Mouse (Mus musculus): ENCODE data around the gene Ubr1.

The Ubr1 gene

DNA sequence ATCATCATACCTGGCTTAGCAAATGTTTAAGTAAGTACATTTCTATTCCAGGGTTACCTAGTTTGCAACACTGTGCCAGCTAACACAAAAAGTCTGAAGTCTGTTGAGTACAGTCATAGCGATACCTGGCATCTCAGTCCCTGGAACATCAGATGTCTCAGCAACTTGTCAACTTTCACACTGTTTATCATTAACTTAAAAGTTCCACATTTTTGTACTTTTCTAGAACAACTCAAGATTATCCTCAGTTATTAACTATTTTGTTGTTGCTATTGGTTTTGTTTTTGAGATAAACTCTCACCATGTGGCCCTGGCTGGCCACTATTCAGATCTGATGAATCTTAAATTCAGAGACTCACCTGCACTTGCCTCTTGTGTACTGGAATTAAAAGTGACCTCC, 107.1 kb downstream of the Ubr1 start:
- in situ Hi-C loops (cut with MseI, MboI) = no loop called here

DNA sequence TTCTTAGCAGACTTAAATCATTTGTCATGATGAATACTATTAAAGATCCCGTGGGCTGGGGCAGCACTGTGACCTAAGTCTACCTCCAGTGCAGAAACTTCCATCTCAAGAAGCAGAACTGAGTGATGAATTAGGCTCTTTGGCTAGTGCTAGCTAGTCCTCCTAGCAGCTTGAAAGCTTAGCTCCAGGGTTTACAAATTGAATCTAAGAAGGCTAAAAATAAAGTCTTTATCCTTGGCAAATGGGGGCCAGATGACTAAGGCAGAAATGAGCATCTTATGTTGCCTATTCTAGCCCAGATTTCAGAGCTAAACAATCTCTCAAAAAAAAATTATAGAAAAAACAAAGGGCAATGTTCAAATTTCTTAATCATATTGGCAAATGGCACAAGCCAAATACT, 109.8 kb downstream of the Ubr1 start:
- in situ Hi-C loops (cut with MseI, MboI) = no loop called here

DNA sequence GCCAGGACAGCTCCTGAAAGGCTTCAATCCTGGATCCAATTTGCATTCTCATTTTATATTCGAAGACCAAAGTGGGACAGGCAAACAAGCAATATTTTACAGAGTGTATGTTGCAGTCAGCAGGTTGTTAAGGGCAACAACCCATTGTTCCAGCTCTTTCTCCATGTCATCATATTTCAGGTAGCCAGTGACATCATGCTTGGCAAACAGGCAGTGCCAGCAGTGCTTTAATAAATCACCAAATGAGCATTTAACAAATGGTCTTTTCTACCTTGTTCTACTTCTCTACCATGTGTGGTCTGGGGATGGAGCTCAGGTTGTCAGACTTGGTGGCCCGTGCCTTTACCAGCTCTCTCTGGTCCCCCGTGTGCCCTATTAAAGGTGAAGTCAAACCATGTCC, 112.4 kb downstream of the Ubr1 start:
- in situ Hi-C loops (cut with MseI, MboI) = no loop called here

DNA sequence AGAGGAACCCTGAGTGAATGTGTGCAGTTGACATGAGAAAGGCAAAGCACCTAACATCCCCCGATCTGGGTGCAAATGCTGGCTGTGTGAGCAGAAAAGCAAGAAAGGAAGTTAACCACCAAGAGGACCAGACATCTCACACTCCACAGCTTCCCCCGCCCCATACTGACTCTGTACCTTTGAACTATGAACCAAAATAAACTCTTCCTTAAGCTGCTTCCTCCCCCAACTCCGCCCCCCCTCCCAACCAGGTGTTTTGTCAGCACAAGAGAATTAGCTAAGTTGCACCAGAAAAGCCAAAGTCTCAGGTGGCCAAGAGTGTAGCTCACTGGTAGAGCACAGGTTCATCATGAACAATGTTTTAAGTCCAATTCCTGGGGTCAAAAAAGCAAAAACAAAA, 117.4 kb downstream of the Ubr1 start:
- in situ Hi-C loops (cut with MseI, MboI) = no loop called here

DNA sequence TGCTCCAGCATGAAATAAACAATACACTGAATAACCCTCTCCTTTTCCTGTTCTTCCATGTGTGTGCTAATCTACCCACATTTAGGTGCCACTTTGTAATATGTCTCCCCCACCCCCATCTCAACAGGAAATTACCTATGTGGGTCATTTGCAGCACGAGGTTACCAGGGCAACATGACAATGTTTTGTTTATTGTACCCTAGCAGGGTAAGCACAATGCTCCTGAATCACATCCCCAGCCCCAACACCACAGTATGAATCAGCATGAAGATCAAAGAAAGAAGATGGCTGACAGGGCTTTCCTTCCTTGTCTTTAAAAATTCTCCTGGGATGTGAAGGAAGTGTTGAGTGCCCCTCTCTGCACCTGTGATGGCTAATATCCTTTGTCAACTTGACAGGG, 117.9 kb downstream of the Ubr1 start:
- in situ Hi-C loops (cut with MseI, MboI) = no loop called here

DNA sequence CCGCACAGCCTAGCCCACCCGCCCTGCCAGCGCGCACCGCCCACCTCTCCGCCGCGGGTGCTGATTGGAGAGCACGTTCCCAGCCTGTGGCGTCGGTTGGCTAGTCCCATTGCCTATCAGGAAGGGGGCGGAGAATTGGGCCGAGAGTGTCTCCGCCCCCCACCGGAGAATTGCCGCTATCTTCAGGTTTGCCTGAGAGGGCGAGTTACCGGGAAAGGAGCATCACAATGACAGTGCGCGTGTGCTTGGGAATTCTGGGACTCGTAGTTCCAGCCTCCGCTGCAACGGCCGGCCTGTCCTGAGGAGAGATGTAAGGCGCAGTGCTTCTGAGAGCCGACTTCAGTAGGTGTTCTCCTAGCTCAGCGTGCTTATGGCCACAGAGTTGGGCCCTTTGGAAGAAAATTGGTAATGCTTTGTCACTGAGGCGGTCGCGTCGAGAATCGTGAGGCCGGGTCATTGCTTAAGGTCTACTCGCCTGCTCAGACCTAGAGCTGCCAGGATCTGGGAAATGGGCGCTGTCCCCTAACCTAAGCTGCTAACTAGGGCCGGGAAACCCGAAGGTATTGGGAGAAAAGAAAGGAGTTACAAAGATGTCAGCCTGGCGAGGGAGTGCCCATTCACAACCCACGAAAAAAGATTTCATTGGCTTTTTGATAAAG, 120.0 kb downstream of the Ubr1 start, which contains the start of gene Ttbk2:
Gene Ttbk2, minus strand, starts transcription at position 181 of the 659 bp plus-strand sequence.
- in situ Hi-C loops (cut with MseI, MboI) = no loop called here

DNA sequence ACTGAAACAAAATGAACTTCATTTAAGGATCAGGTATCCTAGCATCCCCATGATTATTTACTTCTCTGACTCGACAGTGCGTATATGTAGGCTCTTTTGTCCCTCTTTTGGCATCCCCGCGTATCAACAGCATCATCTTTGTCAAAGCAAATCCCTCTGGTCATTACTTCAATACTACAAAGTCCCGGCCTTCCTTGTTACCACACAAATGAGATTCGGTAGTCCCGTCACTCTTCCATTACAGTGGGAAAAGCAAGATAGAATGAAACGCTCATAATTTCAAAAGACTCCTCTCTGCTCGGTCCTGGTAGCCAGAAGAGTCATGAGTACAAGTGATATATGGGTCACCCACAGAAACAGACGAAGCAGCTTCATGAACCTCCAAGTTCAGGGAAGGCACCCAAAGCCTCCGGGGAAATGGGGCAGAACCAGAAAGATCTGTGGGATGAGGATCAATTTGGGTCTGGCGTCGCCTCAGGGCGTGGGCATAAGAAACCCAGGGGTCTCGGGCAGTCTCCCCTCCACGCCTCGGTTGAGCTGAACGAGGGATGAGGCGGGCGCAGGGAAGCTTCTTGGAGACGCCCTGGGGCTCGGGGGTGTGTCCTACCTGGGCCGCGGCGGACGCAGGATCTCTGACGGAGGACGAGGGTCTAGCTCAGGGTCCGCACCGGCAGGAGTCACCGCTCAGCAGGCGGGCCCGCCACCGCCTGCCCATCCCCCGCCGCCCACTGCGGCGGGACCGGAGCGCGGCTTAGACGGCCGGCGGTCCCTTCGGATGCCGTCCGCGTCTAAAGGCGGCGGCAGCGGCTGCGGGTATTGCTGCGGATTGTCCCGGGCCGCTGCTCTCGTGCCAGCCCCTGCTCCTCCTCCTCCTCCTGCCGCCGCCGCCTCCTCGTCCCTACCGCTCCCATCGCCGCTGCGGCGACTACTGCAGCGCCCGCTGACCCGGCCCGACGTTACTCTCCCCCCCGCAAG, 120.8 kb downstream of the Ubr1 start, which contains the start of gene Cdan1:
Gene Cdan1, minus strand, starts transcription at position 680 of the 975 bp plus-strand sequence.
- in situ Hi-C loops (cut with MseI, MboI) = no loop called here

DNA sequence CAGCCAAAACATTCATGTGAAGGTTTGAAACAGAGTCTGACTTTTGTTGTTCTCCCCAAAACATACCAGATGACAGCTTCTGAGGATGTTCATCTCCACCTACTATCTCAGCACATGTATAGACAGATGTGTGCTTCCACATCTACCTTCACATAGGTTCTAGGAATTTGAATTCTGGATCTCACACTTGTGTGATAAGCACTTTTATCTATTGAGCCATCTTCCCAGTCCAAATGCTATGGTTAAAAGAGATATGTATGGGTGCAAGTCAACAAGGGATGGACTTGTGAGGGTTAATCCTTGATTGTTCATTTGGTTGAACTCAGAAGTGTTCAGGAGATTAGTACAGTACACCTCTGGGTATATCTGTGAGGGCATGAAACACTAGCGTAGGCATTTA, 125.2 kb downstream of the Ubr1 start:
- in situ Hi-C loops (cut with MseI, MboI) = no loop called here

DNA sequence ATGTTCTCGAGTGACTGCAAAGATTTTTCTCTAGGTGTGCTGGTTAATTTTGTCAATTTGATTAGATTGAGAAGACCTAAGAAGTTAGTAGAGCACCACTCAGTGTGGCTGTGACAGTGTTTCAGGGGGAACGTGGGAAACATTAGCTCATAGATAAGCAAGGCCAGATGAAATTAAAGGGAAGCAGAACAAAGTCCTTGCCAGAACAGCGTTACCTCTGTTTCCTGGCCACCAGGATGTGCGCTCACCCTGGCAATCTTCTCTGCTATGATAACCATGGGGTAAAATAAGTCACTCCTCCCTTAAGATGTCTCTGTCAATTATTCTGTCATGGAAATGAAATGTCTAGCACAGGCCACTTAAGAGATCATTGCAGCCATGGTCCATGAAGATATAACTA, 126.5 kb downstream of the Ubr1 start:
- in situ Hi-C loops (cut with MseI, MboI) = no loop called here

DNA sequence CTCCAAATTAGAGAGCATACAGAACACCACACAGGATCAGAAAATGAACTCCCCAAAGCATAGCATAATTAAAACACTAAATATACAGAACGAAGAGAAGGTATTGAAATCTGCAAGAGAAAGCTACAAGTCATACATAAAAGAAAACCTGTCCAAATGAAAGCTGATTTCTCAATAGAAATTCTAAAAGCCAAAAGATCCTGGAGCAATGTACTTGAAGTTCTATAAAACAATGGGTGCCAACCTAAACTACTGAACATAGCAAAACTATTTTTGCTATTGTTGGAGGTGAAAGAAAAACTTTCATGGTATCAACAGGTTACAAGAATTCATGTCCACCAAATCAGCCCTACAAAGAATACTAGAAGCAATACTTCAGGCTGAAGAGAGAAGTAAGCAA, 129.3 kb downstream of the Ubr1 start:
- in situ Hi-C loops (cut with MseI, MboI) = no loop called here

DNA sequence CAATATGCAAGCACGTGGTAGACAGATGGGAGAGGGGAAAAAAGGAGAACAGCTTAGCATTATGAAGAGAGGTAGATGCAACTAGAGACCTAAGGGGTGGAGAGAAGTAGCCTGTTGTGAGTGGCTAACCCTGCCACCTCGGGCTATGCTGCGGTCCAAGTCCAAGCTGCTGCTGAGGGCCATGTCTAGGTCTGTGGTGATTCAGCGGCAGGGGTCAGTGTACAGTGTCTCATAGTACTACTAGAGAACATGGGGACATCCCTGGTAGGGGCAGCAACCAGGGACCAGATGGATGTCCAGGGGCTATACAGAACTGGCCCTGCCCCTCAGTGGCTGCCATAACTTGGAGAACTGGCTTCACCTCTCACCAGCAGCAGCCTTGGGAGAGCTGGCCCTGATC, 135.3 kb downstream of the Ubr1 start:
- in situ Hi-C loops (cut with MseI, MboI) = no loop called here

DNA sequence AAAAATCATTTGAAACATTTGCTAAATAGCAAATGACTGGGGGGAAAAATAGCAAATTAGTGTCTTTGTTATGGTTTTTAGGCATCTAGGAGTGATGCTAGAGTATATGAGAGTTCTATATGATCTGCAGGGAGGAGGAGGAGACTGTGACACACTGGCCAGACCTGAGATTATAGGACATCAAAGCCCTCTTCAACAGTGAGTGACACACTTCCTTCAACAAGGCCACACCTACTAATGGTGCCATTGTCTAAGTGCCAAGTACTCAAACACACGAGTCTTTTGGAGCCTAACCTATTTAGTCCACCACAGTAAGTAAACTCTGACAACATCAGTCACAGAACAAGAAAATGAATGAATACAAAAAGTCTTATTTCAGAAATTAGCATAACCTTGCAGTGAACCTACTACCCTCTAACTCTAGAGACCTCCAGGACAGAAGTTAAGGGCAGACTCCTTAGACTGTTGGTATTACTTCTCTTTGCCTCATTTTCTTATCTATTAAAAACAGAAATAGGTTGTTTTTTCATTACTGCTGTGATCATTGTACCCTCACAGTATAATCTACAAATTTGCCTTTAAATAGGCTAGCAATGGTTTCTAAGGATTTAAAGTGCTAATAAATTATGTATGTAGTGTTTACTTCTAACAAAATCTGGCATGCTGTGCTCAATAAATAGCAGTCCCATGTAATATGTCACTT, 143.4 kb downstream of the Ubr1 start:
- in situ Hi-C loops (cut with MseI, MboI) = no loop called here

Measured in mouse trophoblast stem cell (cell line).